Mouse (Mus musculus) ovary, postnatal 36 days (tissue): ENCODE data around the gene Enah.
A peak's percentile ranks its signal among the peaks of the same experiment; 100 is the strongest.

Experiments
- DNase-seq: peaks from one replicate; pipeline ENCODE4 v3.0.0; 2022; ENCODE audit warnings: low spot score, mixed read lengths

Gene Enah

DNA sequence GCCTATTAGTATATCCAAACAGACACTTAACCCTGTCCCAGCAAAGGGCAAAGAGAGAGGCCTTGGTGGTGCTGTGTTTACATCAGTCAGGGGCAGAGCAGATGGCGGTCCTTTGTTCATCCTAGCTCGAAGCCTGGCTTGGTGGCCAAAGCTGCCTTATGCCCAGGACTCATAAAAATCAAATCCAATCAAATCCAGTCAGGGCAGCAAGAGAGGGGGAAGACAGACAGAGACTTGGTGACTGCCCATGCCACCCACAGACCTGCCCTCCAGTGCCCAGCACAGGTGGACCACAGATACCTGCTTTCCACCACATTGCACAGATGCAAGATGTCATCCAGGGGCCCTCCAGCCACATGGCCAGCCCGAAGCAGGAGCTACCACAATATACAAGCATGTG lies 143.1 kb downstream of the Enah start:
- DNase-seq: no peak

DNA sequence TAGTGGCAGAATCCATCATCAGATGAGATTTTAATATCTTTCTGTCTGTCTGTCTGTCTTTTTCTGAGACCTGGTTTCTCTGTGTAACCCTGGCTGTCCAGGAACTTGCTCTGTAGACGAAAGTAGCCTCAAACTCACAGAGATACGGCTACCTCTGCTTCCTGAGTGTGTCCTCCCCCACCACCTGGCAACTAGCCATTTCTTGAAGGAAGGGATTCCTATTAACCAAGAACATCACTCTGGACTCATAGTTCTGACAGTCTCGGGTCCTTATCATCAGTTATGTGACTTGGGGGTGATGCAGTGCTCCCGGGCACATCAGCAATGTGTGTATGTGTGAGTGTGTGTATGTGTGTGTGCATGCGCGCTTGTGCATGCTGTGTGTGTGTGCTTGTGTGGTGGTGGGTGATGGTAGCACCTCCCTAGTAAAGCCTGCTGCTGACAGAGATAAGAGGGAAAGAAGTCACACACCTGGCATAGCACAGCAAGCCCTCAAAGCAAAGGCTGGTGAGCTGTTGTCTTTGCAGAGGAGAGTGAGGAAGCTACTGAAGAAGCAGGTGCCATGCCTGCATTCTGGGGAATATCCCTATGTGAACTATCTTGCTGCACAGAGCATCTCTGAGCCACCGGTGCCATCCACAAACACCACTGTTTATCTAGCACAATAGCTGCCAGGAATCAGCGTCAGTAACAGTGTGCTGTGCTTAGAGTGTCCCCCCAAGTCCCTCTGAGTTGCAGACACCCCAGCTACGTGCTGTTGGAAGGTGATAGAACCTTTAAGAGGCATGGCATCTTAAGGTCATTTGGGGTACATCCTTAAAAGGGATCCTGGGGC lies 146.5 kb downstream of the Enah start:
- no peak for DNase-seq

DNA sequence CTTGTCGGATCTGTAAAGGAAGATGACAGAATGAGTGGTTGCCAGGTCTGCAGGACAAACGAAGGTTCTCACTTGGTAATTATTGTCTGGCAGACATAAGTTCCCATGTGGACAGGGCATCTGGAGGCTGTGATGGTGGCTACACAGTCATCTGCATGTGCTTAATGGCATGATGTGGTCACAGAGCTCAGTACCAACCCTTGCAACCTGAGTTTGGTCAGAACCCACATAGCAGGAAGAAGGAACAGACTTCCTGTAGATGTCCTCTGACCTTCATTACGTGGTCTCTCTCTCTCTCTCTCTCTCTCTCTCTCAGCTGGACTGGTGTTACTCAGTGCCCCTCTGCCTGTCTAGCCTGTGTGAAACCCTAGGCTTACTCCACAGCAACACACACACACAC lies 147.2 kb downstream of the Enah start:
- no peak for DNase-seq

DNA sequence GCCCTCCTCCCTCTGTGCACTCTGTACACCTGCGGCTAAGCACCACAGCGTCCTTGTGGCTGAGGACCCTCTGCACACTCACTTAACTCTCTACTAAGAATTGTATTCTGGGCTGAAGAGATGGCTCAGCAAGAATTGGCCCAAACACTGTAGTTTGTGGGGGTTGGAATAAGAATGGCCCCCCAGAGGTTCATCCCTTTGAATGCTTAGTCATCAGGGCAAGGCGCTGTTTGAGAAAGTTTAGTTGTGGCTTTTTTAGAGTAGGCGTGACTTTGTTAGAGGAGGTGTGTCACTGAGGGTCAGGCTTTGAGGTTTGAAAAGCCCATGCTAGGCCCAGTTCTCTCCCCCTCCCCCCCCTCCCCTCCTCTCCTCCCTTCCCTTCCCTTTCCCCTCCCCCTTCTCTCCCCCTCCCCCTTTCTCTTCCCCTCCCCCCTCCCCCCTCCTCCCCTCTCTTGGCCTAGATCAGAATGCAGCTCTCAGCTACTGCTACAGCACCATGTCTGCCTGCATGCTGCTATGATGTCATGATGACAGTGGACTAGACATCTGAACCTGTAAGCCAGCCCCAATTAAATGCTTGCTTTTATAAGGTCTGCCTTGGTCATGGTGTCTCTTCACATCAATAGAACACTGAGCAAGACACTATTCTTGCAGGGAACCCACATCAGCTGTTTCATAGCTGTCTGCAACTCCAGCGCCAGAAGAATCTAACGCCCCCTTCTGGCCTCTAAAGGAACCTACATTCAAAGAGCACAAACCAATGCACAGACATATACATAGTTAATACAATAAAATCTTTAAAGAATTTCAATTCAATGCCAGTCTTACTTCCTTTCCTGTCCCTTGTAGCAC lies 153.1 kb downstream of the Enah start:
- DNase-seq: no peak

DNA sequence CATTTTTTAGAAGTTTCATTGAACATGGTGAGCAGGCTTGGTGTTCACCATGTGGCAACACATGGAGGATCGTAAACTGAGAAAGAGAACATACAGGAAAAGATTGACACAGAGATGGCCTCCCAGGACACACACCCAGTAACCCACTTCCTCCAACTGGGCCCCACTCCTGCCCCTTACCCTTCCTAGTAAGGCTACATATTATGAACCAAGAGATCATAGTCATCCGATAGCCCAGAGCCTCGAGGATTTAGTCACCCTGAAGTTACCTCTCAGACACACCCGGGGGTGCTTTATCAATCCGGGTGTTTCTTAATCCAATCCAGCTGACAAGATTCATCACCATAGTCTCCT lies 153.9 kb downstream of the Enah start:
- no peak for DNase-seq

GRCm38 (mm10) chr1:181864971-181865862 lies 154.6 kb downstream of the Enah start:
- no peak for DNase-seq

- no peak for DNase-seq
Observed at GRCm38 (mm10) chr1:181863431-181863830, 156.4 kb downstream of the Enah start.

GRCm38 (mm10) chr1:181862676-181863374 lies 157.0 kb downstream of the Enah start:
- DNase-seq: no peak

DNA sequence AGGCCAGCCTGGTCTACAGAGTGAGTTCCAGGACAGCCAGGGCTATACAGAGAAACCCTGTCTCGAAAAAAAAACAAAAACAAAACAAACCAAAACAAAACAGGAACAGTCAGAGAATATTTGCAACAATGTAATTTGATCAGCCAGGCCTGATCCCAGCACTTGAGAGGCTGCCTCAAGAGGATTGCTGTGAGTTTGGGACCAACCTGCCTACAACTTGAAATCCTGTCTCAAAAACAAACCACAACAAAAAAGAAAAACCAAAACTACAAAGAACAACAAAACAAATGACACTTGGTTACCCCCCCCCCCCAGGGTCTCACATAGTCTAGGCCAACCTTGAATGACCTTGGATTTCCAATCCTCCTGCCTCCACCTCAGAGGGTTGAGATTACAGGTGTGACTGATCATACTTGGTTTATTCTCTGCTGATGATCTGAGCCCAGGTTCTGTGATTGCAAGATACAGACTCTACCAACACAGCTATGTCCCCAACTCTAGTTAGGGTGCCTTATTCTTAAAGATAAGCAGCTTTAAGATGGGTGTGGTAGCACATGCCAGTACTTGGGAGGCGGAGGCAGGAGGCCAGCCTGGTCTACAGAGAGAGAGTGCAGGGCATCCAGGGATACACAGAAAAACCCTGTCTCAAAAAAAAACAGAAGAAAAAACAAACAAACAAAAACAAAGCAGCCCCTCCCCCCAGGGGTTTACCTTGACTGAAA lies 158.4 kb downstream of the Enah start:
- DNase-seq: no peak

DNA sequence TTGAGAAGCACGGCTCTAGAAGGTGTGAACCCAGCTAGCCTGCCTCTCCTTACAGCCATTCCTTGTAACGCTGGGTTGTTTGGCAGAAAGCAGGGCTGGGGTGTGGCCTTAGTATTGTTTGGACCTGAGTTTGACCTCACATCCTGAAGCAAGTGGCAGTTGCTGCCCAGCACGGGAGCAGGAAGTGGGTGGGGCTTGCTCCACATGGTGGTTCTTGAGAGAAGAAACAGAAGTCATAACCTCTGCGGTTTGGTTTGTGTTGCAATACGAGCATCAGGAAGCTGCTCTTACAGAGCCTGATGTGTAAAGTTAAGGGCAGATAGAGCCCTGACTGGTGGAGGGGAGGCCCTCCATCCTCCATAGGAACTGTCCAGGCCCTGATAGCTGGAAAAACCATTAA lies 159.1 kb downstream of the Enah start:
- peak; percentile 48 for DNase-seq

DNA sequence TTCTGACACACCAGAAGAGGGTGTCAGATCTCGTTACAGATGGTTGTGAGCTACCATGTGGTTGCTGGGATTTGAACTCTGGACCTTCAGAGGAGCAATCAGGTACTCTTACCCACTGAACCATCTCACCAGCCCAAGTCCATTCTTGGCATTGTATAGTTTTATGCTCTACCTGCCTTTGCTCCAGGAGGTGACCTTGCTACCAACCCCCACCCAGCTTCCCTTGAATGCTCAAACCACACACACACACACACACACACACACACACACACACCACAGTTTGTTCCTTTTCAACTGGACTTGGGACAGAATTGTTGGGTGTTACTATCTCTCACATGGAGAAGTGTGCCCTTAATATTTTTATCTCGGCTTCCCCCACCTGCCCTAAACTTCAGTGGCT lies 163.5 kb downstream of the Enah start:
- no peak for DNase-seq

DNA sequence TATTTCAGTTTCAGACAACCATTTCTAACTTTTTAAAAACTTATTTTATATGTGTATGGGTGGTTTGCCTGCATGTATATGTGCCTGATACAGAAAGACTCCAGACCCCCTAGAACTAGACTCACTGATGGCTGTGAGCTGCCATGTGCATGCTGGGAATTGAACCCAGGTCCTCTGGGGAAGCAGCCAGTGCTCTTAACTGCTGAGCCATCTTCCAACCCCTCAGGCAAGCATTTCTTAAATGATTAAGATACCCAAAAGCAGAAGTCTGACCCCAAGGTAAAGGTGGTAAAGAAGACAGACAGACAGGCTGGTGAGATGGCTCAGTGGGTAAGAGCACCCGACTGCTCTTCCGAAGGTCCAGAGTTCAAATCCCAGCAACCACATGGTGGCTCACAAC lies 165.0 kb downstream of the Enah start:
- no peak for DNase-seq

DNA sequence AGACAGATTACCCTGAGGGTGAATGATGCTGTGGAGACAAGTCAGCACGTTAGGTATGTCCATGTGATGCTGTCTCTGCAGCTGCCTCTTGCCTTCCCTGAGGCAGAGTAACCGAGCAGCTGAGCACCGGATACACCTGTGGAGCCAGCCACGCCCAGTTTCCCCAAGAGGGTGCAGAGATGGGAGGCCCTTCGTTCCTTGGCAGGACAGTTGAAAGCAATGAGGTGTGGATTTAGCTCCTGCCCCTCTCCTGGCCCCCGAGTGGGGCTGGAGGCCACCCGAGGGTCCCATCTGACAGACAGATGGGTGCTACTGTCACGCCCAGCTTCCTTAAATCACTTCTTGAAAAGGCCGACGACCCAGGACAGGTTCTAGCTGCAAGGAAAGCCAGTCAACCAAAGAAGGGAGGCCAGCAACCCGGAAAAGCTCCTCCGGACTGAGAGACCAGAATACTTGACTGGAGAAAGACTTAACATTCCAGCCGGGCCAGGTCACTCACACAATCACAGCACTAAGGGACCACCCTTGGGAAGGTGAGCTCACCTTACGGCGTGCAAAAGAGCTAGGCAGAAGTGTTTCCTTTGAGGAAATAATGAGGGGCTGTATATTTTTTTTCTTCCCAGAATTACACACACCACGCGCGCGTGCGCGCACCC lies 166.6 kb downstream of the Enah start:
- DNase-seq: peak; percentile 20

GRCm38 (mm10) chr1:181852466-181852865 lies 167.3 kb downstream of the Enah start:
- DNase-seq: no peak

DNA sequence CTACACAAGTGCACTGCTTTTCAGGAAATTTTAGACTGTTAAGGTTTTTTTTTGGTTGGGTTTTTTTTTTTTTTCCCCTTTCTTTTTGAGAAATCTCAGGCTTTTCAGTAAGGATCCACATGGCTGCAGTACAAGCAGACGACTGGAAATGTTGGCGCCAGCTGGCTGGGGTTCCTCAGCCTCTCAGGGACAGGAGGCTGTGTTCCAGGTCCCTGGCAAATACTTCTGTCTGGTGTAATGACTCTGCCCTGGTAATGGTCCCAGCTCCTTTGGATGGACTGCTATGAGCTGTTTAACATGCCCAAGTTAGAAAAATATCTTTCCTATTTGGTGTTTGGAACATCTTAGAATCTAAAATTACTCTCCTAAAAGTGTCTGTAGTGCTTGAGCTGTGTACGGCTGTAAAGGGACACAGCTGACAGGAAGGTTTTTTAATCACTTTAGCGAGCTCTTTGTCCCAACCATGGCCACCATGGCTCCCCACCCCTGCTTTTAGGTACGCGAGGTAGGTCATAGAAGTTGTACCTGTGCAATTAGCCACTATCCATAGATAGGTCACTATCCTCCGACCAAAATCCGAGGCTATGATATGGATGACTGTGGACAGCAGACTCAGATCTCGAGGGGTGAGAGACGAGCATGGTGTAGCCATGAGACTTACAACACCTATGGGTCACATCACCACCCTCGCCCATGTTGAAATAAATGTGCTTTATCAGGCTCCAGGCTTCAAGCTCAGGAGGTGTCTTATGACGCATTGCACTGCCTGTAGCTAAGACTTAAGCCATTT lies 168.1 kb downstream of the Enah start:
- DNase-seq: peak; percentile 27

- DNase-seq: no peak
Observed at GRCm38 (mm10) chr1:181850441-181850840, 169.3 kb downstream of the Enah start.

DNA sequence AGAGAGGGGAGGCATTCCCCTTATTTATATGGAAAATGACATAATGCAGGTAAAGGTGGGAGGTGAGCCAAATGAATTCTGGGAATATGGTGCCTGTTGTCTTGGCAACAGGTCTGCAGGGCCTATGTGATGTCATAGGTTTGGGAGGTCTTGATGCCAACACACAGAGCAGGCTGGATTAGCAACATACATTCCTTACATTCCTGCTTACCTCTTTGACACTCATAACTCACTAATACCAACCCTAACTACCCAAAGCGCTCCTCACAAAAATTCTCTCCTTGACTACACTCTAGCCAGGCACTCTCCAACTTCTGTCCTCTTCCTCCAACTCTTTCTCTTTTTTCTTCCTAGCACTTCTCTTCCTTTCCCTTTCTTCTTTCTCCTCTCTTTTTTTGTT lies 171.6 kb downstream of the Enah start:
- DNase-seq: no peak

DNA sequence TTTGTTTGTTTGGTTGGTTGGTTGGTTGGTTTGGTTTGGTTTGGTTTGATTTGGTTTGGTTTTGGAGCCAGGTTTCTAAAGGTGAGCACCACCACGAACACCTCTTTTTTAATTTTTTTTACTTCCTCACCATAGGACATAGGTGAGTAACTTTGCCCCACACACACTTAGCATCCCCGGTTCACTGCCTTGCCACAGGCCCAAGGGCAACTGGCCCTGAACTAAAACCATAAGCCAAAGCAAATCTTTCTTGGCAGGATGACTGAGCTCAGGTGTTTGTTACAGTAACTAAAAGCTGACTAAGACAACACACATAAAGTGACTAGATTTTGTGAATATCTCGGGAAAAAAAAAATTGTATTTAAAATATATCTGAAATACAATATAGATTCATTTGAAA lies 172.4 kb downstream of the Enah start:
- no peak for DNase-seq
